8 mouse cellular contexts compared by ENCODE assay signal in genomic region chr11:50223783-50224662, GRCm38 (mm10). TPM values are rescaled to one million over a fixed set of nuclear protein-coding genes. Genes with fewer than 3 reads are reported as not detected.
DNase-seq lines count a peak whose midpoint lies in the region; ATAC-seq and TF ChIP-seq lines count a peak whose summit lies in the region.

No protein-coding gene starts in this region.

- H3K4me2 ChIP-seq in kidney, postnatal 0 days (ENCODE audit: low read length), result peak overlapping the region; percentile 95

- intact Hi-C loops in left cerebral cortex, postnatal 36 days (cut with DNase I), result loop anchor here (2.0 kb wide), 1 partner anchor 13 kb away; the partner anchor contains the start of genes Mgat4b and Sqstm1

- H3K27me3 ChIP-seq in kidney, postnatal 0 days (ENCODE audit: insufficient read depth, low read length), result no peaks in the 10 kb centered on the region
- H3K27me3 ChIP-seq in hindbrain, embryonic 10.5 days (ENCODE audit: insufficient read depth, poor library complexity, severe bottlenecking), result peaks cover 29% of the 10 kb centered on the region

- peak overlapping the region; percentile 90 for H3K4me3 ChIP-seq in kidney, postnatal 0 days (replicated peaks; ENCODE audit: low read depth, low read length)
- H3K4me3 ChIP-seq in hindbrain, embryonic 10.5 days, result peak overlapping the region; percentile 91

- ATAC-seq in kidney, postnatal 0 days (replicated peaks; ENCODE audit: low FRiP score, low read depth), result no peak
- peak; percentile 48 for ATAC-seq in megakaryocyte, adult 5-6 weeks (ENCODE audit: poor library complexity, severe bottlenecking)

- no peak for TF ChIP-seq CTCF in kidney, postnatal 0 days (IDR thresholded peaks at IDR 0.05; ENCODE audit: low read depth)

- peak; percentile 52 for DNase-seq in kidney, postnatal 0 days (ENCODE audit: low spot score)
- DNase-seq in kidney, postnatal 25 days, result no peak
- DNase-seq in embryo, embryonic 10.5 days (ENCODE audit: low spot score), result peak; percentile 66
- DNase-seq in hindbrain, embryonic 10.5 days (ENCODE audit: low spot score), result no peak
- DNase-seq in urinary bladder, postnatal 4 days (ENCODE audit: low spot score in 2 of 2), result no peak
- no peak for DNase-seq in left cerebral cortex, postnatal 36 days (ENCODE audit: low spot score in 2 of 2)
- DNase-seq in adrenal gland, postnatal 36 days, result no peak

- H3K27ac ChIP-seq in kidney, postnatal 0 days, result peak overlapping the region; percentile 92
- H3K27ac ChIP-seq in hindbrain, embryonic 10.5 days, result peak overlapping the region; percentile 96

- H3K9me3 ChIP-seq in kidney, postnatal 0 days (replicated peaks; ENCODE audit: low read length), result no peaks in the 10 kb centered on the region
- H3K9me3 ChIP-seq in hindbrain, embryonic 10.5 days, result no peaks in the 10 kb centered on the region

- H3K36me3 ChIP-seq in kidney, postnatal 0 days (ENCODE audit: insufficient read depth, low read length), result no peaks in the 10 kb centered on the region
- H3K36me3 ChIP-seq in hindbrain, embryonic 10.5 days, result no peaks in the 10 kb centered on the region

- 5% methylated on average over 17 of the region's 17 CpGs for WGBS in kidney, postnatal 0 days
- 9% methylated on average over 17 of the region's 17 CpGs for WGBS in hindbrain, embryonic 10.5 days

- peak overlapping the region; percentile 98 for H3K9ac ChIP-seq in kidney, postnatal 0 days (ENCODE audit: low read depth, low read length)

- peaks cover 31% of the 10 kb centered on the region for H3K4me1 ChIP-seq in kidney, postnatal 0 days (replicated peaks; ENCODE audit: insufficient read depth, low read length)
- peaks cover 57% of the 10 kb centered on the region for H3K4me1 ChIP-seq in hindbrain, embryonic 10.5 days (replicated peaks)

RNA-seq across cellular contexts. Expression of gene Mgat4b, which starts 13.3 kb away (rescaled TPM):
- polyA plus RNA-seq in kidney, postnatal 0 days (2015; fragmentation: Nextera tagmentation; extraction: Ambion mirVana), result 53.4 and 62.1 TPM in 2 replicates
- polyA plus RNA-seq in hindbrain, embryonic 10.5 days (2016; fragmentation: Nextera tagmentation; extraction: Ambion mirVana), result 21.5 and 29.9 TPM in 2 replicates
- total RNA-seq in megakaryocyte, adult 5-6 weeks (2015), result 17.1 and 22.2 TPM in 2 replicates
- total RNA-seq in megakaryocyte, adult 5-6 weeks (2017), result 9.1 and 12.1 TPM in 2 replicates
- total RNA-seq in left cerebral cortex, postnatal 36 days (2021), result 10 to 100 TPM; 64.9 to 80.2 TPM
- total RNA-seq in adrenal gland, postnatal 36 days (2021), result 100 to 1,000 TPM; 116 to 149 TPM

RNA-seq across cellular contexts. Expression of gene Sqstm1, which starts 13.4 kb away (rescaled TPM):
- polyA plus RNA-seq in kidney, postnatal 0 days (2015; fragmentation: Nextera tagmentation; extraction: Ambion mirVana), result 326 and 333 TPM in 2 replicates
- 147 and 210 TPM in 2 replicates for polyA plus RNA-seq in hindbrain, embryonic 10.5 days (2016; fragmentation: Nextera tagmentation; extraction: Ambion mirVana)
- 51.8 and 56.7 TPM in 2 replicates for total RNA-seq in megakaryocyte, adult 5-6 weeks (2015)
- total RNA-seq in megakaryocyte, adult 5-6 weeks (2017), result 298 and 386 TPM in 2 replicates
- 100 to 1,000 TPM; 460 to 526 TPM for total RNA-seq in left cerebral cortex, postnatal 36 days (2021)
- total RNA-seq in adrenal gland, postnatal 36 days (2021), result 100 to 1,000 TPM; 862 to 881 TPM

RNA-seq across cellular contexts. Expression of gene Ltc4s, which starts 14.4 kb away (rescaled TPM):
- polyA plus RNA-seq in kidney, postnatal 0 days (2015; fragmentation: Nextera tagmentation; extraction: Ambion mirVana), result 8.5 and 9.6 TPM in 2 replicates
- 1.4 and 1.8 TPM in 2 replicates for polyA plus RNA-seq in hindbrain, embryonic 10.5 days (2016; fragmentation: Nextera tagmentation; extraction: Ambion mirVana)
- total RNA-seq in megakaryocyte, adult 5-6 weeks (2015), result not detected in 2 replicates
- total RNA-seq in megakaryocyte, adult 5-6 weeks (2017), result 0.66 TPM in 1 of 2 replicates, not detected in the other
- 10 to 100 TPM in 1 of 2 experiments, 1 to 10 TPM in 1; 7.7 to 10.9 TPM for total RNA-seq in left cerebral cortex, postnatal 36 days (2021)
- 10 to 100 TPM; 10.5 to 23.5 TPM for total RNA-seq in adrenal gland, postnatal 36 days (2021)

RNA-seq across cellular contexts. Expression of gene Mrnip, which starts 49.8 kb away (rescaled TPM):
- 20.8 and 22.9 TPM in 2 replicates for polyA plus RNA-seq in kidney, postnatal 0 days (2015; fragmentation: Nextera tagmentation; extraction: Ambion mirVana)
- 23.1 and 26.1 TPM in 2 replicates for polyA plus RNA-seq in hindbrain, embryonic 10.5 days (2016; fragmentation: Nextera tagmentation; extraction: Ambion mirVana)
- 7.6 and 9.2 TPM in 2 replicates for total RNA-seq in megakaryocyte, adult 5-6 weeks (2015)
- total RNA-seq in megakaryocyte, adult 5-6 weeks (2017), result 7.5 and 11.6 TPM in 2 replicates
- 10 to 100 TPM; 15.4 to 15.7 TPM for total RNA-seq in left cerebral cortex, postnatal 36 days (2021)
- 10 to 100 TPM in 1 of 2 experiments, 1 to 10 TPM in 1; 7.4 to 10.9 TPM for total RNA-seq in adrenal gland, postnatal 36 days (2021)

Comparison
In these comparisons a context has a peak if more than half of its experiments do, and no peak if none do; other contexts are left out.
1. DNase-seq: peak in kidney, postnatal 0 days (single experiment) and embryo, embryonic 10.5 days (single experiment); none in kidney, postnatal 25 days (0 of 2), hindbrain, embryonic 10.5 days (single experiment), urinary bladder, postnatal 4 days (0 of 2), left cerebral cortex, postnatal 36 days (0 of 2) and adrenal gland, postnatal 36 days (0 of 2).
2. RNA of gene Ltc4s, which starts 14.4 kb away (total RNA-seq): 10.5 to 23.5 TPM in adrenal gland, postnatal 36 days and 7.7 to 10.9 TPM in left cerebral cortex, postnatal 36 days; 0.66 TPM in megakaryocyte, adult 5-6 weeks; every median in the first group is over 4 times any median in the second.